Mouse (Mus musculus) heart, postnatal 0 days (tissue): ENCODE measurements around the gene Frat1.

Source experiments
- CTCF ChIP-seq: IDR thresholded peaks from 2 replicates; pipeline ENCODE4 v1.5.1; 2016; ENCODE audit warnings: antibody characterized with exemption, control low read depth, low read depth
- EP300 ChIP-seq: IDR thresholded peaks from 2 replicates; pipeline ENCODE4 v1.6.1; 2016; ENCODE audit warnings: antibody characterized with exemption, low read depth

GRCm38 (mm10) chr19:41822589-41822988 is 7.2 kb upstream of the Frat1 start:
- TF ChIP-seq CTCF (no peak), EP300 (no peak)
